Mouse (Mus musculus): ENCODE results near the gene Cdc25b.

The Cdc25b gene

DNA sequence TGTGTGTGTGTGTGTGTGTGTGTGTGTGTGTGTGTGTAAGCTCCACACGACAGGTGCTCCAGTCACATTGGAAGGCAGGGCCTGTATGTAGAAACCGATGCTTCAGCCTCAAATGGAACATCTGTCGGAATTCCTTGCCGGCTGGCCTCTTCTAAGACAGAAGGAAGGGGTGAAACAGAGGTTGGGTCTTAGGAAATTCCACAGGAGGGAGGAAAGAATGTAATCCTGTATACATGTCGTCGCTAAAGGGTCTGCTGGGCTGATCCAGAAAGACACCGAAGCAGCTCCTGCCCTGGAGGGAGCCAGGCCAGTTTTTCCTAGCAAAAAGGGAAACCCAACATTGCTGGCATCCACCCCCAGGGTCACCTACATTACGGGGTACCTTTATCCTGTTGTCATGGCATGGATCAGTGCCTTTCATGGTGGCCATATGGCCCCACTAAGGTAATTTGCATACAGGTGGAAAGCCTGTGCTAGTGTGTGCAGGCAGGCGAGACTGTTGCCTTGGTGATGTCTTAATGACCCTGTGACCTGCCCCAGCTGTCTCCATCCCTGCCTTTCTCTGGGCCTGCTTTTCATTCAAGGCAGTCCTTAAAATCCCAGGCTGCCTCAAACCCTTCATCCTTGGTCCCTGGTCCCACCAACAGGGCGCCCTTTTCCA lies 3.7 kb downstream of the Cdc25b start:
- no peak for DNase-seq (ENCODE audit: low spot score in 2 of 2)

DNA sequence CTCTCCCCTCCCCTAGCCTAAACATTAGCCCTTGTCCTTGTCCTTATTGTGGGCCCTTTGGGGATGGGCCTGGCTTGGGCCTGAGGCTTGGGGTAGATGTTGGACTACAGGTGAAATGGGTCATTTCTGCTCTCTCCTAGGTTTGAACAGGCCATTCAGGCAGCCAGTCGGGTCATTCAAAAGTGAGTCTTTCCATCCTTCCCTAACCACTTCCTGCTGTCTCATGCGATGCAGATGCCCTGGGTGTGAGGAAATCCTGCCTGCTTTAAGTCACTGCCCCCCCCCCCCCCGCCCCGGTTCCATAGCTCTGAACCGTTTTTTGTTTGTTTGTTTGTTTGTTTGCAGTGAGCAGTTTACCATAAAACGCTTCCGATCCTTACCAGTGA lies 4.2 kb downstream of the Cdc25b start:
- no peak for DNase-seq (ENCODE audit: low spot score in 2 of 2)

DNA sequence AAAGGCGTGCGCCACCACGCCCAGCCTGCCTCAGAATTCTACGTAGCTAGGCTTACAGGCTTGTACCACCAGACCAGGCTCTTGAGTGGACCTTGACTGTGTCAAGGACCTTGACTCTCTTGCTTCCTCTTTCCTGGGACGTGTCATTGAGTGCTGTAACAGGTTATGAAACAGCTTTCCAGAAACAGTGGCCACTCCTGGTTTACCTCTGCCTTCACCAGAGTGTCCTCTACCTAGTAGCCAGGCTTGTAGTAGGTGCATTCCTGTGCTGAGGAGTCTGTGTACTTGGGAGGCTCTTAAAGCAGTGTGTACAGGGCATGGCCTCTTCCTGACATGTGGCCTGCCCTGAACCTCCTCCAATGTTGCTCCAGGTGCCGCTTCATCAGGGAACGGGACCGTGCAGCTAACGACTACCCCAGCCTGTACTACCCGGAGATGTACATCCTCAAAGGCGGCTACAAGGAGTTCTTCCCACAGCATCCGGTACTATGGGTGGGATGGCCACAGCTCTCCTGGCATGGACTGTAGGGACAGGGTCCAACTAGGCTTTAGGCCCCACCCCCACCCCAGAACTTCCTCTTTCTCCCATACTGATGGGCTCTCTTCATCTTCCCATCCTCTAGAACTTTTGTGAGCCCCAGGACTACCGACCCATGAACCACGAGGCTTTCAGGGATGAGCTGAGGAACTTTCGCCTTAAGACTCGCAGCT lies 10.0 kb downstream of the Cdc25b start:
- no peak for DNase-seq (ENCODE audit: low spot score in 2 of 2)

DNA sequence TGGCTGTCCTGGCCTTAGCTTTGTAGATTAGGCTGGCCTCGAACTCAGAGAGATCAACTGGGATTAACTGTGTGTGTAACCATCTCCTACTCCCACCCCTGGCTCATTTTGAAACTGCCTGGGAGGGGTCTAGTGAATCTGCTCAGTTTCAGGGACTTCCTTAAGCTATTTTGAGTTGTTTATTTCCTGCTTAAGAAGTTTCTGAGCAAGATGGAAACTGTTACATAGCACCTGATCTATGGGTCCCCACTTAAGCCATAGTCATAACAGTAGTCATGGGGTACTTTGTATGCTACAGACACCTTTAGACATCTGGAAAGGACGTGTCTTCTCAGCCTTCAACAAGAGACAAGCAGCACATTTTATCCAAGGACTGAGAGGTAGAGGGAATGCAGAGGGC lies 14.0 kb downstream of the Cdc25b start:
- no peak for DNase-seq (ENCODE audit: low spot score in 2 of 2)

DNA sequence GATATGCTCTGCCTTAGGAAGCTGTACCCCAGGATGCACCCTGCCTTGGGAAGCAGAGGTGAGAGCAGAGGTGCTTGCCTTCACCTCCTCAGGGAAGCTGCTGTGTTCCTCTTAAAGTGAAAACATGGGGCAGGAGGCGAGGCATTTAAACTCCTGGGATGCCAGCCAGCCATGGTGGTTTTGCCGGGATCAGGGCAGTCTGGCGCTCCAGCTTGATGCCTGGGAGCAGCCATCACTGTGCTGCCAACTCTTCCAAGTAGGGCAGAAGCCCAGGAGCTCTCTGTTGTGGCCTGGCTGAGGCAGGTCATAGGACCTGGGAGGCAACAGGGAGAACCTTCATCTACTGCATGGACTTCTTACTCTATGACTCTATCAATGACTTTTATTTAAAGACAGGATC lies 14.5 kb downstream of the Cdc25b start:
- no peak for DNase-seq (ENCODE audit: low spot score in 2 of 2)

DNA sequence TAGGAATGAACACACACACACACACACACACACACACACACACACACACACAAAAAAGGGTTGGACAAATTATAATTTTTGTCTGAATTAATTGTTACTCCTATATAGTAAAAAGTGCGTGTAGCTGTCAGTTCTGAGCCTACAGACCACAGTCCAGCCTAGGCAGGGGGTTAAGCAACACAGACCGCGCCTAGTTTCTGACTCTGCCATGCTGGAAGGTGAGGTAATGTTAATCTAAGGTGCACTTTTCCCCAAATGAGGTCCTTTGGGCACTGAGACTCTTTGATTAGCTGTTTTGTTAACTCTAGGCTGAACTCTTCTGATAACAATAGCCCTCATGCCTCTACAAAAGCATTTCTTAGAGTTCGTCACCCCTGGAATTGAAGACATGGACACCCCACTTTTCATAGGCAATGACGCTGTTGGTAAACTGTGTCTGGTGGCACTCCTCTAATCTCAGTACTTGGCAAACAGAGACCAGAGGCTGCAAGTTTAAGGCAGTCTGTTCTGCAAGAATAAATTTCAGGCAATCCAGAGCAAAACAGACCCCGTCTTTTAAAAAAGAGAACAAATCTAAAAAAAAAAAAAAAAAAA lies 17.2 kb downstream of the Cdc25b start:
- DNase-seq (ENCODE audit: low spot score in 2 of 2) = no peak

DNA sequence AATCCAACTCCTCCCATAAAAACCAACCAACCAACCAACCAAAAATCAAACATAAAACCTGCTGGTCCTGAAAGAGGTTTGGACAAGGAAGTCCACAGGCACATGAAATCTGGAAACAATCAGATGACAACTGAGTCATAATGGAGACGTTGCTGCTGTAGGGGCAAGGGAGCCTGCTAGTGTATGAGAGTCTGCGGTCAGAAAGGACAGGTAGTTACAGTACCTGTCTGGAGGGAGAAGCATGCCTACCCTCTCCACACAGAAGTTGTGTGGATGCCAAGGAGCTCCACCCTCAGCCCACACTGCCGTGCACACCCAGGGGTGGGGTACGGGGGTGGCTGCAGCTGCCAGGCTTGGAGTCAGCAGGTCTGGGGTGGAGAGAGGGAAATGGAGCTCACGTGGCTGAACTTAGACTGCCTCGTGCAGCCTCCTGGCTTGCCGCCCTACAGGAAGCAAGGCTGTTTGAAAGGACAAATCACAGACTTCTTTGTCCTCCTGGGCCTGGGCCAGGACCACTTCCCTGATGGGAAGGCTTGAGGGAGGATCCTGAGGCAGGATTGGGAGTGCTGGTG lies 17.7 kb downstream of the Cdc25b start:
- peak; percentile 81 to 83 for DNase-seq (ENCODE audit: low spot score in 2 of 2)

DNA sequence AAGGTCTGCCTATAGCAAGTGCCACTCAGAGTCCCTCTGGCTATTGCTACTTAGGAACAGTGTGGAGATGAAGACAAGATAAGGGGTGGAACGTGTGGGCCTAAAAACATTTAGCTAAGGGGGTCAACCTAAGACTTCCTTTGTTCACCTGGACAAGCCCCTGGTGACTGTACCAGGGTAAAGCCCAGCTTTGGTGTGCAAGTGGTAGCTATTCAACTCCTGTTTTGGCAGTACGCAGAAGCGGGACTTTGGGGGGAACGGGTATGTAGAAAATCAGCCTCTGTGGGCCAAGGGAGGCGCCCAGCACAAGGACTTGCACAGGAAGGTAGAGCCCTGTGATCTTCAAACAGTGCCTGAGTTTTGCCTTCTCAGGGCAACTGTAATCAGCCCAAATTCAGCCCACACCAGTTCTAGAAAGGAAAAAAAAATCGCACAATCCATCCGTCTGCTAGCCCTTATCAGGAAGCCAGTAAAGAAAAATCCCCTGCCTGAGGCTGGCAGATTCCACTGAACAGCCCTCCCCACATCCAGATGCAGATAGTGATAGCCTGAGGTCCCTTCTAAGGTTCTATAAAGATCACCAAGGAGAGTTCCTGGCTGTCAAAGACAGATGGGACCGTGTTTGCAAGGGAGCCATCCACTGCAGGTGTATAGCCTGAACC lies 18.9 kb downstream of the Cdc25b start:
- DNase-seq (ENCODE audit: low spot score in 2 of 2) = no peak

DNA sequence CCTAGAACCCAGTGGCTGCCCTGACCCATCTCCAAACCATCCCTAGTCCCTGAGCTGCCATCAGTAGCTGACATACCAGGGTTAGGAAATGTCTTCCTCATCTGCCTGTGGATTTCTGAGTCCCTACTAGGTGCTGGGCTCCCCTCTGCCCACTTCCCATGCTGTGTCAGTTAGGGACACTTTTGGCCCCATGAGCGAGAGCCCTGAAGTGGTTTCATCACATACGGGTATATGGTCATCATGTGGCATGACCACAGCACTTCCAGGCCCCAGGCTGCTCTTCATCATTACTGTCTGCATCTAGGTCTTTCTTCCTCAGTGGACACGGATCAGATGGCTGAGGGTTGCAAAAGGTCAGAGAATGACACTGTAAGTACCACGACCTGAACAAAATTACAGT lies 20.0 kb downstream of the Cdc25b start, which contains the start of gene Ap5s1:
Gene Ap5s1, plus strand, starts transcription at position 301 of the 400 bp plus-strand sequence.
- no peak for DNase-seq (ENCODE audit: low spot score in 2 of 2)

DNA sequence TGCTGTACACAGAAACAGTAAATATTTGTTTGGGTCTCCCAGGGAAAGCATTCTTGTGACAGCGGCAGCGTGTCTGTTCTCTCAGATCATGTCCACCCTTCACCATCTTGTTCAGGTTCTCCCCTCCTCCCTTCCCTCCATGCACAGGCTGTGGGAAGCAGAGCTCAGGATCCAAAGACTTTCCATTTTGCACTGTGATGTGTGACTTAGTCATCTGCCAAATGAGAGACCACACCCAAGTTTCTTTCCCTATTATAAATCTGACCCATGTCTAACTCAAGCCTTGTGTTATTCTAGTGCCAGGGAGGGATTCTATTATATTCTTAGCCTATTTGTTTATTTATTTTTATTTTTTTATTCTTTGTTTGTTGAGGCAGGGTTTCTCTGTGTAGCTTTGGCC lies 21.6 kb downstream of the Cdc25b start:
- DNase-seq (ENCODE audit: low spot score in 2 of 2) = no peak

DNA sequence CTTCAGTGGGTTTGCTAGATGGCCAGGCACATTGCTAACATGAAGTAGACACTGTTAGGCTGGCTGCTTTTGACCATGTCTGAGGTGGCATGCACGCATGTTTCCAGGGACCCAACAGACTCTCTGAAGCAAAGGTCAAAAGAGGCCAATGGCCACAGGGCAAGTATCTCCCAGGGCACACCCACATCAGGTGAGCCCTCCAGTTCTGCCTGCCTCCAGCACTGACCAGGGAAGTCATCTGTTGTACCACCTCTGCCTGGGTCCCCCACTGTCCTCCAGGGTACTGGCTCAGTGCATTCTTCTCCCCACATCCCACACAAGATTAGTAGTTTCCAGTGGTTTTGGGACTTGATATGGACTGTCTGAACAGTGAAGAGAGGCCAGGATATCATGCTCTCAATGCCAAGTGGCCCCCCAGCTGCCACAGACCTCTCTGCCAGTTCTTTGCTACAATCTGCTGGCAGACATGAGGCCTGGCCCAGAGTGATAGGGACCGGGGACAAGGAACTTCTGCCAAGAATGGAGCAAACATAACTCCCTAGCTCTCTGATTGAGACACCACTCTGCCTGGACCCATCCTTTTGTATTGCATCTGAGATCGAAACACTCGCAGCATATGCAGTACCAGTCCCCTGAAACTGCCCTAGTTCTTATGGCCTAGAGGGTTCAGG lies 22.5 kb downstream of the Cdc25b start:
- no peak for DNase-seq (ENCODE audit: low spot score in 2 of 2)

DNA sequence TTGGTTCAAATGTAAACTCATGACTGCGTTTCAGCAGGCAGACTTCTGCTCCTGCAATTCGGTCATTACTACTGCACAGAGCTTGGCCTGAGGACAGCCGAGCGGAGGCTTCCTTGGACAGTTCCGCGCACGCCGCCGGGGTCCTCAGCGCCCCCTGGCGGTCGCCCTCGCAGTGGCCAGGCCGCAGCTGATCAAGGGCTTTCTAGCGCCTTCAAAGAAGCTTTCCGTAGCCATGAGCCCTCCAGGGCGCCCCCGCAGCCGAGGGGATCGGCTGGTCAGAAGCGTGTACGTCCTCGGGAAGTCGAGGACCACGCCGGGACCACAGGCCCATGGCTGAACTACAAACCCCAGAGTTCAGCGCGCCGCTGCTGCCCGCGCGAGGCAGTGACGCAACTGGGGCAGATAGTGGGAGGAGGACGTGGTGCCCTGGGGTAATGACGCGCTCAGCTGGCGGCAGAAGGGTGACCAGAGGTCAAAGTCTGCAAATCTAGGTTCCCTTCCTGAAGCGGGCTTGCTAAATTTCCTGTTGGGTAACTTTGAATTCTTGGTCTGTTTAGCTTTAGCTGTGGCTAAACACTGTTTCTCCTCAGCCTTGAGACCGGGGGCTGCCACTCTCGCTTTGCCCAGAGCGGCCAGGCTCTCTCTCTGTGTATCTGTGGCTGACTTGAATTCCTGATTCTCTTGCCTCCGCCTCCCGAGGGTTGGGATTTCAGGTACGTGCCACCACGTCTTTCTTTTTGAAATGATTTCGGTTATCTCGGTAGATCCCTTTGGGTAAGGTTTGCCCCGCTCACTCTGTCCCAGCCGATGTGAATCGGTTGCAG lies 23.4 kb downstream of the Cdc25b start:
- peak; percentile 93 for DNase-seq (ENCODE audit: low spot score in 2 of 2)

DNA sequence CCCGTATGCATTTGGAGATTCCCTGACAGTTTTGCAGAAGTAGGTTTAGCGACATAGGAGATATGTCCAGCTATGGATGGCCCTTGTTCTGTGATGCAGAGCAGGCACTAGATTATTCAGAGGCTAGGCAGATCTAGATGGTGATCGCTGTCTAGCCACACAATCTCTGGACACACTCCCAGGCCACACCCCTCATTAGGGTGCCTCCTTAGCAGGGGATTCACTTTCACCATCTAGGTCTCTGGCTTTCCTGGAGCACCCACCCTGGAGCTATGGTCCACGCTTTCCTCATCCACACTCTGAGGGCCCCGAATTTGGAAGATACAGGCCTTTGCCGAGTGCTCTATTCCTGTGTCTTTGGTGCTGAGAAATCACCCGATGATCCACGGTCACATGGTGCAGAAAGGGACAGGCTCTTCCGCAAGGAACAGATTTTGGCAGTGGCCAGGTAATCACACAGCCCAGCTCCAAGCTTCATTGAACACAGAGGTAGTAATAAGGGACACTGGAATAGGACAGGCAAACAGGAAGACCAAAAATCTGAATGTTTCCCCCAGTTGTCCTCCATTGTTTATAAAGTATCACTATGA lies 24.4 kb downstream of the Cdc25b start:
- no peak for DNase-seq (ENCODE audit: low spot score in 2 of 2)

DNA sequence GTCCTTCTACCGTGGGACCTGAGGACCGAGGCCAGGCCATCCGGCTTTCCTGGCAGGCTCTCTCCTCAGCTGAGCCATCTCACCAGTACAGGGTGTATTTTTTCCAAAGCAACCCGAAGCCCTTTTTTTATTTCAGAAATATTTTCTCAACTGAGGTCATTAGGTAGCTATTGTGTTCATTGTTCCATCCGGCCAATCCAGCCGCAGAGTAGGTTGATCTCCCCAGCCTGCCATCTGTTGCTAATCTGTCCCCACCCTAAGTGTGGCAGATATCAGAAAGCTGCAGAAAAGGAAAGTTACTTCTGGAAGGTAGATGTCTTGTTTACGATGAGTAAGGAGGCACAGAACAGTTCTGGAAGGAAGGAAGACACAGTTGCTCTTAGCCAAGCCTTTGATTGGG lies 27.0 kb downstream of the Cdc25b start:
- no peak for DNase-seq (ENCODE audit: low spot score in 2 of 2)

DNA sequence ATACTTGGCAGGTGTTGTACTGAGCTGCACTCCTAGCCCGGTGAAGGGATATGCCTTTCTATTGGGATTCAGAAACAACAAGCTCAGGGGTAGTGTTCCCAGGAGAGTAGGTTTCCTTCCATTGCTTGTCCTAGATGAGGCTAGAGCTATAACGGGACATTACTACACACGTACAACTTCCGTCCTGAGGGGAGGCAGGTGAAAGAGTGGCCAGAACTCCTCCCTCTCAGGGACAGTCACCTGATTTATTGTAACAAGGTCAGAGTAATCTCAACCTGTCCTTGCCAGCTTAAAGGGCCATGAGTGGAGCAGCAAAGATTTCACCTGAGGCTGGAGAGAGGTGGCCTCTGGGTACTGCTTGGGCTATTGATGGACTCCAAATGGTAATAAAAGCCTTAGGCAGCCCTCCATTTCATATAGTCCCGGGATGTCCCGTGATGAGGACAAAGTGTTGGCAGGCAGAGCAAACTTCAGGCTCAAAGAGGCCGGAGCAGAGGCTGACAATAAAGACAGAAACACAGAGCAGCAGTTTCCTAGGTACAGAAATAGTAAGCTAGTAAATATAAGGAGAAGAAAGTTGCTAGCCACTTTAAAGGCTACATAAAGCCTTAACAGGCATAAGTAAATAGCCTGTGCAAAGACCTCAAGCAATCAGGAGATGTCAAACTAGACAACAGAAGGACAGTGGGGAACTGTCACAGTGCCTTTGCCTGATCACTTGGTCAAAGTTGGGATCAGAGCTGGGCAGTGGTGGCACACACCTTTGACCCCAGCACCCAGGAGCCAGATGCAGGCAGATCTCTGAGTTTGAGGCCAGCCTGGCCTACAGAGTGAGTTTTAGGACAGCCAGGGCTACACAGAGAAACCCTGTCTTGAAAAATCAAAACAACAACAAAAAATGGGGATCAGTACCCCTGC lies 29.5 kb downstream of the Cdc25b start:
- no peak for DNase-seq (ENCODE audit: low spot score in 2 of 2)

DNA sequence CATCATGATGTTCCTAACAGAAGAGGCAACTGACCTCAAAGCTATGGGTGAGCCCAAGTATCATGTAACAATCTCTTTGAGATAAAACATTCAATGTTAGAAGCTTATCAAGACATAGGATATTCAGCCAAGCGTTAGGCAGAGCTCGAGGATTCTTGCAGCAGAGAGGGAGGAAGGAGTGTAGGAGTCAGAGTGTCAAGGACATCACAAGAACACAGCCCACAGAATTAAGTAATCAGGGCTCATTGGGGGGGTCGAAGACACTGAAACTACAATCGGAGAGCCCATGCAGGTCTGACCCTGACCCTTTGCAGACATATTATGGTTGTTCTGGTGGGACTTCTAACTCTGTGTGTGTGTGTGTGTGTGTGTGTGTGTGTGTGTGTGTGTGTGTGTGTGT lies 33.3 kb downstream of the Cdc25b start:
- no peak for DNase-seq (ENCODE audit: low spot score in 2 of 2)

DNA sequence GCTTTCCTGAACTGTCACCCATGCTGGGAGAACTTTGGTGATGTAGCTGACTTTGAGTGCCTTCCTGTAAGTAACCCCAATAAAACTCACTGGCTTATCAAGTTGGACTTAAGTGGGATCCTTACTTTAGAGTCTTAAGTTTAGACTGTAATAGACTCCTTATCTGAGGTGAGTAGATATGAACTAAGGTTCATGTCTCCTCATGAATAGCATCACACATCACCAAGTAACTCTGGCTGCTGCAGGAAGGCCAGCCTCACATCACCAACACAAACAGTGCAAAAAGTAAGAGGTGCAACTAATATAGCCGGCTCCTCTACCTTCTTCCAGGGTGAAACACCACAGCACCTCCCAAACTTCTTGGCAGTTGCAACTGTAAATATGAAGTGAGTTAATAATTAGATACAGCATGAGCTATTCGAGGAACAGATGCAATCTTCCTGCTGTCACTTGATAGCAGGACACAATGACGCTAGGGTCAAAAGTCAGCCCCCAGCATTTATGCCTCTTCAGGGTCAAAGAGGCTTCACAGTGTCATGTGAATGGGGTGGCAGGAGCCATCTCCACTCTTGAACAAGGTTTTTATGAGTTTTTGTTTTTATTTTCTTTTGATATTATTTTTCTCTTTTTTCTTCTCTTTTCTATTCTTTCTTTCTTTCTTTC lies 35.2 kb downstream of the Cdc25b start:
- no peak for DNase-seq (ENCODE audit: low spot score in 2 of 2)

DNA sequence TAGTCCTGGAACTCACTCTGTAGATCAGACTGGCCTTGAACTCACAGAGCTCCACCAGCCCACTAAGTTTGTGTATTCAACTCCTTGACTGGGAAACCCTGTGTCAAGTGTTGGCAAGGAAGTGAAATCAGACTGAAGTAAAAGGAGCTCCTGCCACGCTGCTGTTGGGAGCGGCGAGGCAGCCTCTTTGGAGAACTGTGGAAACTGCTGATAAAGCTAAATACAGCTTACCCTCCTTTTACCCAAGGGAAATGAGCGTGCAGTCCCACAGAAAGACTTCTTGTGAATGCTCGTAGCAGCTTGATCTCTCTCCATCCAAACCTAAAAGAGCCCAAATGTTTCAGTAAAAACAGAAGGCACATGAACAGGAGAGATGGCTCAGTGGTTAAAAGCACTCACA lies 35.8 kb downstream of the Cdc25b start:
- DNase-seq (ENCODE audit: low spot score in 2 of 2) = no peak

DNA sequence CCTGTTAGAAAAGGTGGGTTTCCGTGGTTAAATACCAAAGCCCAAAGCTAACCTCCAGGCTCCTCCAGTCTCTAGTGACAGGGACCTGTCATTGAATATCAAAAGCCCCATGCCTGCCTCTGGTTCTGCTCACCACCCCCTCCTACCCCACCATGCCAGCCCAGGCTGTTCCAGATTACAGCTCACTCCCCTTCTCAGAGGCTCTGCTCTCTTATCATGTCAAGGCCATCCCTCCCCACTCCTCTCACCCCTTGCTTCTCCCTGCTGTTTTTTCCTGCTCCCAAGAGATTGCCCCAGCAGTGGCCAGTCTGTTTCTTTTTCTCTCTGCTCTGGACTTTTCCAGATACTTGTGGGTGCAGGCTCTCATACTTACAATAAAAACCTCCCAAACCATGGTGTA lies 36.8 kb downstream of the Cdc25b start:
- DNase-seq (ENCODE audit: low spot score in 2 of 2) = no peak

Data from right cerebral cortex, postnatal 36 days (tissue).